Comparison of ENCODE assay signal across 7 mouse cellular contexts in the genomic region with DNA sequence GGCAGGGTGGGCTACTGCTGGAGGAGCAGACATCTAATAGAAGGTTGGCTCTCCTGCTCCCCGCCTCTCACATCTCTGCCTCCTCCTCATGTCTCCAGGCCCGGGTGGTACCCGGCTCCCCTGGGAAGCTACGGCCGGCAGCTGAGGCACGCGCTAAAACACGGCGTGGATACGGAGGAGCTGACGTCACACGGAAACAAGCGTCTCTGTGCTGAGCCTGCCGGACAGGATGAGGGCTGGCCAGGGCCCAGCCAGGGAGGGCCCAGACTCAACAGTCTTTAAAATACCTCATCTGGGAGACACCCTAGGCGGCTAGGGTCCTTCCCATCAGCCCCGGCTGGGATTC. TPM values are rescaled to one million over a fixed set of nuclear protein-coding genes. Genes with fewer than 3 reads are reported as not detected.
DNase-seq lines count a peak whose midpoint lies in the region; ATAC-seq lines count a peak whose summit lies in the region.

No protein-coding gene starts in this region.

- H3K4me3 ChIP-seq in hindbrain, embryonic 12.5 days = peak overlapping the region; percentile 50

- H3K27me3 ChIP-seq in hindbrain, embryonic 12.5 days = peaks cover 10% of the 10 kb centered on the region

- WGBS in hindbrain, embryonic 12.5 days = 2% methylated on average over 16 of the region's 16 CpGs

- H3K27ac ChIP-seq in hindbrain, embryonic 12.5 days = peak overlapping the region; percentile 90

- peaks cover 25% of the 10 kb centered on the region for H3K4me1 ChIP-seq in hindbrain, embryonic 12.5 days

- H3K4me2 ChIP-seq in hindbrain, embryonic 12.5 days (replicated peaks) = peak overlapping the region; percentile 74

- H3K9me3 ChIP-seq in hindbrain, embryonic 12.5 days (replicated peaks) = no peaks in the 10 kb centered on the region

- ATAC-seq in hindbrain, embryonic 12.5 days (ENCODE audit: low FRiP score) = peak; percentile 93

- no peaks in the 10 kb centered on the region for H3K36me3 ChIP-seq in hindbrain, embryonic 12.5 days

- peak overlapping the region; percentile 75 for H3K9ac ChIP-seq in hindbrain, embryonic 12.5 days

- peak; percentile 53 for DNase-seq in adrenal gland, adult 2 months
- DNase-seq in cerebellum, adult 8-10 months = peak; percentile 80
- DNase-seq in frontal cortex, postnatal 14 days (ENCODE audit: low spot score in 2 of 2) = peak; percentile 71 to 80
- peak; percentile 84 to 85 for DNase-seq in layer of hippocampus, postnatal 36 days
- peak; percentile 63 for DNase-seq in lung, postnatal 10 days
- DNase-seq in right cerebral cortex, postnatal 25 days = peak; percentile 89

RNA-seq across cellular contexts. Expression of a gene that starts 15.6 kb away (rescaled TPM):
- total RNA-seq in adrenal gland, adult 2 months (2021) = 1 to 10 TPM; 4.7 to 6.0 TPM
- 2.5 and 4.0 TPM in 2 replicates for polyA plus RNA-seq in adrenal gland, adult 2 months (2012; rRNA removed)
- 33.7 and 33.9 TPM in 2 replicates for polyA plus RNA-seq in hindbrain, embryonic 12.5 days (2016; fragmentation: Nextera tagmentation; extraction: Ambion mirVana)
- 100 to 1,000 TPM; 156 to 166 TPM for total RNA-seq in layer of hippocampus, postnatal 36 days (2021)

RNA-seq across cellular contexts. Expression of a gene that starts 52.3 kb away (rescaled TPM):
- not detected for total RNA-seq in adrenal gland, adult 2 months (2021)
- polyA plus RNA-seq in adrenal gland, adult 2 months (2012; rRNA removed) = 0.86 and 1.4 TPM in 2 replicates
- not detected in 2 replicates for polyA plus RNA-seq in hindbrain, embryonic 12.5 days (2016; fragmentation: Nextera tagmentation; extraction: Ambion mirVana)
- total RNA-seq in layer of hippocampus, postnatal 36 days (2021) = 10 to 100 TPM; 21.0 to 21.2 TPM

Comparison
In these comparisons a context has a peak if more than half of its experiments do, and no peak if none do; other contexts are left out.
1. Peak in every context shown above with its lines: DNase-seq, ATAC-seq, H3K4me3 ChIP-seq and H3K27ac ChIP-seq.
2. RNA of a gene that starts 15.6 kb away (total RNA-seq): 156 to 166 TPM in layer of hippocampus, postnatal 36 days; 4.7 to 6.0 TPM in adrenal gland, adult 2 months; every median in the first group is over 10 times any median in the second.
3. RNA of a gene that starts 52.3 kb away (total RNA-seq): 21.0 to 21.2 TPM in layer of hippocampus, postnatal 36 days; not detected in adrenal gland, adult 2 months; every median in the first group is over 10 times any median in the second.